Mouse (Mus musculus) CH12.LX (cell line): Measurements from ENCODE around the gene Anp32b. TPM values are rescaled to one million over a fixed set of nuclear protein-coding genes. Genes with fewer than 3 reads are reported as not detected.
A peak's percentile ranks its signal among the peaks of the same experiment; 100 is the strongest.

ENCODE experiments used
- DNase-seq: peaks from one replicate; pipeline ENCODE4 v3.0.0-alpha.2; 2013; ENCODE audit errors: extremely low read depth
- H3K27ac ChIP-seq: 2 replicates; pipeline ENCODE4 v1.5.1; 2012; ENCODE audit warnings: low read depth, mild to moderate bottlenecking, control low read depth, moderate library complexity; ENCODE audit not compliant: insufficient read depth
- H3K27me3 ChIP-seq: replicated peaks from 2 replicates; pipeline ENCODE3; 2012; ENCODE audit warnings: inconsistent platforms
- H3K36me3 ChIP-seq, 2 experiments: replicated peaks in 1 of 2; 2 replicates each; pipeline versions ENCODE3 to v1.6.1; 2012; ENCODE audit warnings: inconsistent platforms in 1 of 2, low read length in 1 of 2, mild to moderate bottlenecking in 1 of 2, mixed read lengths in 1 of 2, moderate library complexity in 1 of 2; ENCODE audit not compliant: control insufficient read depth in 1 of 2, insufficient read depth in 1 of 2
- H3K4me1 ChIP-seq, 2 experiments: 2 replicates each; pipeline ENCODE4 v1.6.1; 2012; ENCODE audit warnings: inconsistent platforms in 1 of 2, moderate library complexity in 1 of 2; ENCODE audit not compliant: insufficient read depth in 2 of 2, control insufficient read depth in 1 of 2
- H3K4me2 ChIP-seq: 2 replicates; pipeline ENCODE4 v1.6.1; 2012; ENCODE audit warnings: low read depth, mild to moderate bottlenecking, control low read depth; ENCODE audit not compliant: poor library complexity, insufficient read depth, severe bottlenecking
- H3K4me3 ChIP-seq, 3 experiments: fragments of 150-350 bp in 1 of 3; sonication (generic) in 1 of 3; replicated peaks in 1 of 3; 2 replicates each; pipeline versions ENCODE3 to v1.5.1; 2011 to 2012; ENCODE audit warnings: low read depth in 2 of 3, low read length in 2 of 3, mild to moderate bottlenecking in 2 of 3, moderate library complexity in 2 of 3, control low read depth in 1 of 3, improper control_type of control experiment in 1 of 3, inconsistent platforms in 1 of 3, mixed read lengths in 1 of 3; ENCODE audit not compliant: poor library complexity in 1 of 3
- H3K79me2 ChIP-seq: replicated peaks from 2 replicates; pipeline ENCODE4 v1.6.1; 2012; ENCODE audit warnings: mild to moderate bottlenecking, moderate library complexity; ENCODE audit not compliant: control insufficient read depth, poor library complexity, insufficient read depth, severe bottlenecking; ENCODE audit errors: extremely low read depth
- H3K9ac ChIP-seq: 2 replicates; pipeline ENCODE4 v1.6.1; 2012; ENCODE audit warnings: low read depth, mild to moderate bottlenecking, control low read depth, moderate library complexity; ENCODE audit not compliant: insufficient read depth
- H3K9me3 ChIP-seq: replicated peaks from 2 replicates; pipeline ENCODE3; 2012; ENCODE audit warnings: low read length, inconsistent platforms, mixed read lengths
- BHLHE40 ChIP-seq: IDR thresholded peaks from 2 replicates; pipeline ENCODE4 v1.6.1; 2011; ENCODE audit warnings: mild to moderate bottlenecking, low read depth, low read length, improper control_type of control experiment
- CHD2 ChIP-seq: IDR thresholded peaks from 2 replicates; pipeline ENCODE4 v1.6.1; 2011; ENCODE audit warnings: low read length, improper control_type of control experiment
- CTCF ChIP-seq, 2 experiments: IDR thresholded peaks in 1 of 2; conservative IDR thresholded peaks in 1 of 2; 2 replicates each; pipeline ENCODE4 v1.5.1; 2011 to 2012; ENCODE audit warnings: low read depth in 2 of 2, low read length in 2 of 2, improper control_type of control experiment in 1 of 2, inconsistent platforms in 1 of 2, mild to moderate bottlenecking in 1 of 2, moderate library complexity in 1 of 2
- E2F4 ChIP-seq: IDR thresholded peaks from 2 replicates; pipeline ENCODE4 v1.6.1; 2011; ENCODE audit warnings: low read depth, low read length, improper control_type of control experiment; ENCODE audit not compliant: insufficient replicate concordance
- EP300 ChIP-seq: IDR thresholded peaks from 2 replicates; pipeline ENCODE4 v1.6.1; 2011; ENCODE audit warnings: low read length, improper control_type of control experiment
- ETS1 ChIP-seq: conservative IDR thresholded peaks from 2 replicates; pipeline ENCODE4 v1.6.1; 2012; ENCODE audit warnings: low read depth, mild to moderate bottlenecking, inconsistent platforms, low read length, improper control_type of control experiment, moderate library complexity
- GABPA ChIP-seq: IDR thresholded peaks from 2 replicates; pipeline ENCODE4 v1.6.1; 2012; ENCODE audit warnings: low read depth, low read length, improper control_type of control experiment, inconsistent platforms; ENCODE audit not compliant: insufficient replicate concordance
- KAT2A ChIP-seq: IDR thresholded peaks from 2 replicates; pipeline ENCODE4 v1.6.1; 2012; ENCODE audit warnings: low read length, improper control_type of control experiment, inconsistent platforms; ENCODE audit not compliant: insufficient replicate concordance
- MAFK ChIP-seq: IDR thresholded peaks from 2 replicates; pipeline ENCODE4 v1.6.1; 2011; ENCODE audit warnings: low read length, improper control_type of control experiment; ENCODE audit not compliant: insufficient replicate concordance
- MAZ ChIP-seq: IDR thresholded peaks from 2 replicates; pipeline ENCODE4 v1.6.1; 2012; ENCODE audit warnings: low read depth, mild to moderate bottlenecking, inconsistent platforms, low read length, improper control_type of control experiment, moderate library complexity
- MEF2A ChIP-seq: IDR thresholded peaks from 2 replicates; pipeline ENCODE4 v1.6.1; 2014; ENCODE audit warnings: low read depth, mild to moderate bottlenecking, inconsistent platforms, low read length, improper control_type of control experiment, borderline replicate concordance
- NELFE ChIP-seq: IDR thresholded peaks from 2 replicates; pipeline ENCODE4 v1.6.1; 2011; ENCODE audit warnings: low read depth, low read length, improper control_type of control experiment
- NRF1 ChIP-seq: IDR thresholded peaks from 2 replicates; pipeline ENCODE4 v1.6.1; 2014; ENCODE audit warnings: low read depth, mild to moderate bottlenecking, inconsistent platforms, low read length, improper control_type of control experiment, moderate library complexity
- PAX5 ChIP-seq: IDR thresholded peaks from 2 replicates; pipeline ENCODE4 v1.6.1; 2012; ENCODE audit warnings: low read length, inconsistent platforms, mixed read lengths
- POLR2AphosphoS2 ChIP-seq: IDR thresholded peaks from 2 replicates; pipeline ENCODE4 v1.6.1; 2011; ENCODE audit warnings: low read depth, low read length, improper control_type of control experiment
- RAD21 ChIP-seq: IDR thresholded peaks from 2 replicates; pipeline ENCODE4 v1.6.1; 2011; ENCODE audit warnings: low read depth, mild to moderate bottlenecking, low read length, improper control_type of control experiment, moderate library complexity
- SIN3A ChIP-seq: IDR thresholded peaks from 2 replicates; pipeline ENCODE4 v1.6.1; 2012; ENCODE audit warnings: low read length, improper control_type of control experiment, inconsistent platforms
- SMC3 ChIP-seq: IDR thresholded peaks from 2 replicates; pipeline ENCODE4 v1.6.1; 2011; ENCODE audit warnings: low read depth, low read length, improper control_type of control experiment
- TBP ChIP-seq: conservative IDR thresholded peaks from 2 replicates; pipeline ENCODE4 v1.6.1; 2011; ENCODE audit warnings: low read depth, low read length, improper control_type of control experiment
- TCF12 ChIP-seq: IDR thresholded peaks from 2 replicates; pipeline ENCODE4 v1.6.1; 2014; ENCODE audit warnings: low read depth, mild to moderate bottlenecking, inconsistent platforms, low read length, improper control_type of control experiment
- UBTF ChIP-seq: IDR thresholded peaks from 2 replicates; pipeline ENCODE4 v1.6.1; 2012; ENCODE audit warnings: low read depth, mild to moderate bottlenecking, inconsistent platforms, low read length, improper control_type of control experiment, moderate library complexity
- USF2 ChIP-seq: conservative IDR thresholded peaks from 2 replicates; pipeline ENCODE4 v1.6.1; 2011; ENCODE audit warnings: low read depth, low read length, improper control_type of control experiment
- ZMIZ1 ChIP-seq: IDR thresholded peaks from 2 replicates; pipeline ENCODE4 v1.6.1; 2012; ENCODE audit warnings: low read depth, mild to moderate bottlenecking, inconsistent platforms, low read length, improper control_type of control experiment
- ZNF384 ChIP-seq: IDR thresholded peaks from 2 replicates; pipeline ENCODE4 v1.6.1; 2012; ENCODE audit warnings: low read depth, low read length, improper control_type of control experiment, inconsistent platforms
- dilution Hi-C: fragments of 300-500 bp; cut with MboI; formaldehyde crosslinking; loops from 2 replicates; pipeline ENCODE4 v1.14.3; 2020; ENCODE audit warnings: low sequenced_read_pairs; ENCODE audit not compliant: extremely low pct_unique_long_range_greater_than_20kb, extremely low pct_ligation_motif_present
- in situ Hi-C: fragments of 300-500 bp; cut with MboI; formaldehyde crosslinking; loops from 3 replicates; pipeline ENCODE4 v1.14.3; 2019; ENCODE audit warnings: low sequenced_read_pairs, low pct_ligation_motif_present, low pct_unique_long_range_greater_than_20kb, mixed read lengths
- polyA plus RNA-seq: library from polyadenylated mRNA; unstranded; fragments of >175 nt; gene quantifications from 2 replicates; pipeline ENCODE4 v1.2.1, GENCODE M21; 2012; ENCODE audit warnings: low read depth; ENCODE audit not compliant: insufficient read length
- total RNA-seq, 2 experiments: library from RNA; depleted of rRNA; stranded (reverse); fragments of 300-350 nt in 1 of 2; fragments of >200 nt in 1 of 2; gene quantifications; 2 replicates each; pipeline ENCODE4 v1.2.3; 2012 to 2014

Anp32b gene
- total and polyA plus RNA-seq, 3 experiments, result 29.4 to 864 (median 37.5) TPM

GRCm38 (mm10) chr4:46506801-46507610, 56.3 kb downstream of the Anp32b start (continued):
- 0 out of 2 replicates have a peak, but pooled peaks have one; percentile 26 for TF ChIP-seq SIN3A
- TF ChIP-seq MAFK, result no peak
- TF ChIP-seq ZNF384, result no peak
- TF ChIP-seq UBTF, result no peak
- TF ChIP-seq MAZ, result no peak
- TF ChIP-seq MEF2A, result no peak
- no peak for TF ChIP-seq EP300
- no peak for TF ChIP-seq CTCF (conservative IDR thresholded peaks at IDR 0.05 in 1 of 2, IDR thresholded peaks at IDR 0.05 in 1 of 2; ENCODE audit: low read depth in 2 of 2, low read length in 2 of 2)
- no peak for TF ChIP-seq CHD2
- TF ChIP-seq BHLHE40, result no peak
- no peak for TF ChIP-seq GABPA
- TF ChIP-seq NELFE, result no peak
- no peak for TF ChIP-seq KAT2A
- TF ChIP-seq NRF1, result peak; percentile 83
- TF ChIP-seq POLR2AphosphoS2, result no peak
- TF ChIP-seq ETS1, result no peak
- TF ChIP-seq RAD21, result no peak
- TF ChIP-seq E2F4, result no peak
- TF ChIP-seq TCF12, result 0 out of 2 replicates have a peak, but pooled peaks have one; percentile 42
- TF ChIP-seq, all 38 proteins: peak for 6

- peaks cover 6% of the 10 kb centered on the region in 2 experiments; a peak in 2 of 4 replicates for H3K4me1 ChIP-seq
- H3K4me3 ChIP-seq, result no peak overlapping the region
- in situ Hi-C loops, result no loop called here
Measured at GRCm38 (mm10) chr4:46507736-46508460, 57.2 kb downstream of the Anp32b start.

More at GRCm38 (mm10) chr4:46507736-46508460, 57.2 kb downstream of the Anp32b start:
- Histone ChIP-seq H3K27ac (no peak overlapping the region), H3K36me3 (peaks cover 45 to 58% of the 10 kb centered on the region in 2 experiments), H3K9ac (no peak overlapping the region), H3K27me3 (no peaks in the 10 kb centered on the region), H3K9me3 (peaks cover 3% of the 10 kb centered on the region), H3K79me2 (no peaks in the 10 kb centered on the region), H3K4me2 (0 out of 2 replicates have a peak overlapping the region, but pooled peaks have one; percentile 10)
- TF ChIP-seq MEF2A, result no peak
- no peak for TF ChIP-seq USF2
- TF ChIP-seq CTCF (conservative IDR thresholded peaks at IDR 0.05 in 1 of 2, IDR thresholded peaks at IDR 0.05 in 1 of 2; ENCODE audit: low read depth in 2 of 2, low read length in 2 of 2), result peak; percentile 64 to 67
- no peak for TF ChIP-seq PAX5
- TF ChIP-seq NELFE, result 0 out of 2 replicates have a peak, but pooled peaks have one; percentile 18
- TF ChIP-seq TBP, result no peak
- TF ChIP-seq ZMIZ1, result no peak
- TF ChIP-seq SMC3, result peak; percentile 61
- TF ChIP-seq RAD21, result peak; percentile 56
- dilution Hi-C loops, result no loop called here
- DNase-seq, result peak; percentile 57
